Comparison of ENCODE assay signal across 25 mouse cellular contexts in genomic region chr9:7577371-7577770, GRCm38 (mm10). TPM values are rescaled to one million over a fixed set of nuclear protein-coding genes. Genes with fewer than 3 reads are reported as not detected.
"Had no signal": no experiment of that assay in that cellular context is flagged by ENCODE, and none has a peak within 500 bp of the region (broad histone marks: within the 10 kb centered on the region; RNA-seq: fewer than 3 reads in every experiment).

No protein-coding gene starts in this region.

- H3K27me3 ChIP-seq: lung, embryonic 15.5 days; megakaryocyte, embryonic 14.5 days; midbrain, embryonic 13.5 days; midbrain, embryonic 15.5 days; neural tube, embryonic 12.5 days; stomach, embryonic 15.5 days had no signal

- H3K4me3 ChIP-seq: lung, embryonic 15.5 days; megakaryocyte, embryonic 14.5 days; midbrain, embryonic 13.5 days; midbrain, embryonic 15.5 days; neural tube, embryonic 12.5 days; stomach, embryonic 15.5 days had no signal

- DNase-seq: lung, adult 2 months; lung, postnatal 14 days; lung, postnatal 36 days; right cerebral cortex, postnatal 14 days; thymus, adult 2 months; thymus, postnatal 25 days; thymus, postnatal 4 days had no signal

- H3K9ac ChIP-seq: lung, embryonic 15.5 days; midbrain, embryonic 13.5 days; midbrain, embryonic 15.5 days; neural tube, embryonic 12.5 days; stomach, embryonic 15.5 days had no signal

- H3K4me2 ChIP-seq: lung, embryonic 15.5 days; midbrain, embryonic 11.5 days; midbrain, embryonic 13.5 days; midbrain, embryonic 15.5 days; neural tube, embryonic 12.5 days; stomach, embryonic 15.5 days had no signal

- H3K27ac ChIP-seq: lung, embryonic 15.5 days; midbrain, embryonic 13.5 days; midbrain, embryonic 15.5 days; neural tube, embryonic 12.5 days; stomach, embryonic 15.5 days; stomach, postnatal 0 days had no signal

- H3K36me3 ChIP-seq: lung, embryonic 15.5 days; midbrain, embryonic 13.5 days; midbrain, embryonic 15.5 days; neural tube, embryonic 12.5 days; stomach, embryonic 15.5 days had no signal

- H3K9me3 ChIP-seq: lung, embryonic 15.5 days; midbrain, embryonic 13.5 days; midbrain, embryonic 15.5 days; neural tube, embryonic 12.5 days; stomach, embryonic 15.5 days had no signal

- H3K4me1 ChIP-seq: midbrain, embryonic 13.5 days; midbrain, embryonic 15.5 days; neural tube, embryonic 12.5 days; stomach, embryonic 15.5 days had no signal

- ATAC-seq: lung, postnatal 0 days; midbrain, embryonic 13.5 days; midbrain, embryonic 15.5 days had no signal

RNA-seq across cellular contexts. Expression of gene Mmp27, which starts 6.2 kb away (rescaled TPM):
- total RNA-seq: midbrain, postnatal 0 days; monocyte, adult 5-6 weeks had no signal
- polyA plus RNA-seq: midbrain, embryonic 11.5 days; midbrain, embryonic 13.5 days; midbrain, embryonic 15.5 days; midbrain, postnatal 0 days; neural tube, embryonic 12.5 days; neural tube, embryonic 14.5 days; stomach, postnatal 0 days; testis, adult 2 months had no signal

RNA-seq across cellular contexts. Expression of gene Mmp8, which starts 19.1 kb away (rescaled TPM):
- total RNA-seq: midbrain, postnatal 0 days had no signal
- polyA plus RNA-seq: midbrain, embryonic 11.5 days; midbrain, postnatal 0 days; neural tube, embryonic 14.5 days; testis, adult 2 months; urinary bladder, adult 2 months had no signal

RNA-seq across cellular contexts. Expression of gene Mmp20, which starts 50.7 kb away (rescaled TPM):
- total RNA-seq: midbrain, postnatal 0 days; monocyte, adult 5-6 weeks; neutrophil, adult 5-6 weeks had no signal
- polyA plus RNA-seq: liver, embryonic 16.5 days; lung, adult 2 months; lung, embryonic 15.5 days; lung, postnatal 0 days; macrophage; midbrain, embryonic 11.5 days; midbrain, embryonic 13.5 days; midbrain, embryonic 15.5 days; midbrain, postnatal 0 days; neural tube, embryonic 12.5 days; neural tube, embryonic 14.5 days; spleen, adult 2 months; stomach, embryonic 15.5 days; stomach, postnatal 0 days; testis, adult 2 months; urinary bladder, adult 2 months had no signal
